Mouse (Mus musculus) ovary, adult 18-20 months (tissue): ENCODE results near the gene Itga2.

Source experiments
- DNase-seq: peaks from one replicate; pipeline ENCODE4 v3.0.0; 2022; ENCODE audit warnings: low spot score, mixed read lengths

Gene Itga2

DNA sequence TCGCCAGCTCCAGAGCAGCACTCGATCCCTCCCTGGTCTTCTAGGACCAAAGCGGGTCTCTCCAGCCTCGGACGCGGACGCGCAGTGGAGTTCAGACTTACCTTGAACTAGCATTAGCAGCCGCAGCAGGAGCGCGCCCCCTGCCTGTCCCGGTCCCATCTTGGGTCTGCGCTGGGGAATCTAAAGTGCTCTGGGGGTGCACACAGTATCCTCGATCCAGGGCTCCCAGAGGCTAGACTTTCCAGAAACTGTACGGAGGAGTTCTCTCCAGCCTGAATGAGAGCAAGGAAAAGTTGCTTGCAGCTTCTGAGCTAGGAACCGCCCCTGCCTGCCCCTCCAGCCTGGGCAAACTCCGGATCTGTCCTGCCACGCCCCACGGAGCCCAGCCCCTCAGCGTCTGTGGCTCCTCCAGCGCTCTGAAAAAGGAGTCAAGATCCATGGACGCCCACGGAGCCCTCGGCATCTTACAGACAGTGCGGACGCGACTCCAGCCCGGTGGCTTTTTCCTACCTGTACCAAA lies at the start of gene Itga2:
TSS of gene Itga2 (minus strand) at position 326 of the 520 bp plus-strand sequence.
- peak; percentile 49 for DNase-seq

DNA sequence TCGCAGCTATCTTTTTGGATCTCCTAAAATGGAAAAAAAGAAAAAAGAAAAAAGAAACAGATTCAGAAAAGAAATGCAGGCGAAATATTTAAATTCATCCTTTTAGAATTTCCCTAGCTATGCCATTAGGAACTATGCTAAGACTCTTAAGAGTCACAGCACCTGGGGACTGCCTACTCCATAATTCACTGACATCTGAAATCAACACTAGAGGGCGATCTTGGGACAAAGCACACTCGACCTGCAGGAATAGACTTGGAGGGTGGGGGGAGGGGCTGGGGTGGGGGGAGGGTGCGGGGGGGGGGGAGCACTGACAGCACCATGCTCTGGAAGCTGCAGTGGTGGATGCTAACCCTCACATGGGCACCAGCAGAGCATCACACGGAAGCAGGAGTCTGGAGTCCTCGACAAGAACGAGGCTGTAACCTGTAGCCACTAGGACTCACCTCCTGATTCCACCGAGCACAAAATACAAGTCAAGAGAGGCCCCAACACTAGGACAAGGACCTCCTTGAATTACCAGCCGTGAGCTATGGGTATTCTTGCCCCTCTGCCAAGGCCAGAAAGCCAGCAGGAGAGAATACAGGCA lies 49.0 kb upstream of the Itga2 start:
- no peak for DNase-seq

DNA sequence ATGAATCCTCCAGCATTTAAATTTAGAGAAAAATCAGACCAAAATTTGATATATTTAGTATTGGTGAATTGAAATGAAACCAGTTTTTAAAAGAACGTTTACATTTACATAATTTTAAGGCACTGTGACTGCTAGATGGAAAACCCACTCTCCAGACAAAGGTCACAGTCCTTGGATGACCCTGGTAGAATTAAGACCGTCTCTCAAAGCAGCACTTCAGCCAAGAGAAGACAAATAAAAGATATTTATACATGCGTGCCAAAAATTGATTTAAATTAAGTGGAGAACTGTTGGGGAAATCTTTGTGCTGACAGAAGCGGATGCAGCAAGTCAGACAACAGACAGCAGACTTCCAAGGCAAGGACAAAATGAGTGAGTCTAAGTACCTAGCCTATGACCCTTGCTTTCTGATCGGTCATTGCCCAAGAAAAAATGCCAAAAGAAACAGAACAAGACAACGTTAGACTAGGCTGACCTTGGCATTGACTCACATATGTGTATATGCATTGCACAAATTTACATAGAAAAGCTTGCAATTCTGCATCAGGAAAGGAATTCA lies 42.7 kb upstream of the Itga2 start:
- DNase-seq, result no peak

DNA sequence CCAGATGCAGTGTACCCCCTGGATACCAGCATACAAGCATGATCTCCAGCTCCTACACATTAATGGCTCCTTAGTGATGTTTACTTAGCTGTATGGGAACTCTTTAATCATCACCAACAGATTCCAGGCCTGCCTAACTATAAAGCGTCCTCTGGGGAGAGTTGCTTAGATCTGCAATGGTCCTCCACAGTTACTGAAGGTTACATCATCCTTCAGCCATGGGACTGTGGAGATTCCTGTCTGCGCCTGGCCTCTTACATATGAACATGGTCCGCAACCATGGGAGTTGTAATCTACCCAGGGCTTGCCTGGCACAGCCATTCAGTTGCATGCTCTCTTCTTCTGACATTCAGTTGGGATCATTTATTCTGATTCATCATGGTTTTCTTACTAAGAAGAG lies 40.0 kb upstream of the Itga2 start:
- no peak for DNase-seq

DNA sequence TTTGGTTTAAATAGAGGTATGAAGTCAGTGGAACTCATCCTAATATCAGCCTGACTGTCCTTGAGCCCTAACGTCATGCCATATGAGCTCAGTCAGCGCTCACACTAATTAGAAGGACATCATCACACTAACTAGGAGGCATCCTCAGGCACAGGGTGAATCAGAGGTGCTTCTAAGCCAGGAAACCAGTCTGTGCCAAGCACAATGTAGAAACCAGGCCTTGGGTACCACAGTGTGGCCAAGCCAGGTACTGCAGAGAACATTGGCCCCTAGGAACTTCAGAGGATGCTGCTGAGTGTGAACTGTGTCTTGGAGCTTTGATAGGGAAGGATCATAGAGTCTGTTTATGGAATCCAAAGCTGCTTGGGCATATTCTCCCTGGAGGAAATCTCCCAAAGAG lies 32.3 kb upstream of the Itga2 start:
- peak; percentile 43 for DNase-seq

DNA sequence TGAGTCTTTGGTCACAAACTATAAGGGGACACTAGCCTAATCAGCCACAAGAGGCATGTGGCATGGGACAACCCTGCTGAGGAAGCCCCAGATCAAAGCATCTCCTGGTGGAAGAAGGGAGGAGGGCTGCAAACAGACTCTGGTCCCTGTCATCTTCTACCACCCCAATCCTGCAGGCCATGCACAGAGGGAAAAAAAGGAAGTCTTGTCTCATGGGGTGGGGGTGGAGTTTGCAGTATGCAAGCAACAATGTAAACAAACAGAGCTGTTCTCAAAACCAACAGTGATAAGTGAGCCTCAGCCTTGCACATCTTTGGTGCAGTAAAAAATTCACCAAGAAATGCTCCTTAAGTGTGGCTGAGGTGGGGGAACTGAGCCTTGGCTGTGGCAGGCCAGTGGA lies 22.6 kb upstream of the Itga2 start:
- no peak for DNase-seq

DNA sequence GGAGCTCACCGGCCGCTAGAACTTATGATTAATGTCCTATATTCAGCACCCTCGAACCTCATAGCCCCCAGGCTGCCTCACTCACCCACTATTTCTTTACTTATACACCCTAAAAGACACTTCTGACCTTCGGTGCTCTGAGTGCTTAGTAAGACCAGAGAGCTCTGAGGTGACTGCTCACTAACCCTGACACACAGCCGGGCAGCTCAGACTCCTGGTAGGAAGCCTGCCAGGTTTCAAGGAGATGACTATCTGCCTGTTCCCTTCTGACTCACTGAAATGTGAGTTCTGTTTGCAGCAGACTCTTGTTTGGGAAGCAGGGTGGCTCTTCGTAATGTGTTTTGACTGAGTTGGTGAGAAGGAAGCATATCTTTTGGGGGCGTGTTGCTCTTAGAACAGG lies 1.6 kb upstream of the Itga2 start:
- peak; percentile 39 for DNase-seq

DNA sequence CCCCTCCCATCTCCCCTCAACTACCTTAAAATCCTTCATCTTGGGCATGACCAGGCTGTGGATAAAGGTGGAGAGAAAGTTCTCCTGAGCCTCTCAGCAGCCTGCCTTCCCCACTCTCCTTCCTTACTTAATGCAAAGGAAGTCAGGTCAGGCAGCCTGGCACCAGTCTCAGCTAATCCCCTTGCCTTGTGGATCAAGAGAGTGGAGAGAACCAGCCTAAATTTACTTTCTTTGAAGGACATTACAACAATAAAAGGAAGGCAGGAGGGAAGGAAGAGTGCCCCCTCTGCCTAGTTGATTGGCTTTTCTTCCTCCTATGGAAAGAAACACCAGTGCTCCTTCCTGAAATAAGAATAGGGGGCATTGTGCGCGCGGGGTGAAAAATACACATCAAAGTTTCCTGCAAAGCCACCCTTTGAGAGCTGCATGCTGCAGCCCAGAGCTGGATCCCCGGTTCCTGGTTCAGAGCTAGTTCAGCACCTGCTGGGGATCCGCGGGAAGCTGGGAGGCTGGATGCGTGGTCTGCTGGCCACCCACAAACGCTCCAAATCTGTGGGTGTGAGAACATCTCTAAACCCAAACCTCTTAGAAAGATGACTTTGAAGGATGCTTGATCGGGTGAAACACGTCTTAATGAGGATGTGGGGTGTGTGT lies 777 bp downstream of the Itga2 start:
- no peak for DNase-seq

DNA sequence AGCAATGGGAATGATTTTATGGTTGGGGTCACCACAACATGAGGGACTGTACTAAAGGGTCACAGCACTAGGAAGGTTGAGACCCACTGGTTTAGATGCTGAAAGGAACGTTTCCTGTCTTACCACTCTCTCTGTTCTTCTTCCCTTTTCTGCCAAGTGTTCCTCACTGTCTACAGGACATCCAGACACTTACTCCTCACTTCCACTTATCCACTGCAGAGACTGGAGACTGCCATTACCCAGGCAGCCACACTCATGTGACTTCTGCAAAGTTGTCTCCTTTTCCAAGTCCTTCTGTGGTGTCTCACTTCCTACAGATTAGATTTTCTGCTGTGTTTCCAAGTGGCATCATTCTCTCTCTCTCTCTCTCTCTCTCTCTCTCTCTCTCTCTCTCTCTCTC lies 7.1 kb downstream of the Itga2 start:
- DNase-seq, result no peak

DNA sequence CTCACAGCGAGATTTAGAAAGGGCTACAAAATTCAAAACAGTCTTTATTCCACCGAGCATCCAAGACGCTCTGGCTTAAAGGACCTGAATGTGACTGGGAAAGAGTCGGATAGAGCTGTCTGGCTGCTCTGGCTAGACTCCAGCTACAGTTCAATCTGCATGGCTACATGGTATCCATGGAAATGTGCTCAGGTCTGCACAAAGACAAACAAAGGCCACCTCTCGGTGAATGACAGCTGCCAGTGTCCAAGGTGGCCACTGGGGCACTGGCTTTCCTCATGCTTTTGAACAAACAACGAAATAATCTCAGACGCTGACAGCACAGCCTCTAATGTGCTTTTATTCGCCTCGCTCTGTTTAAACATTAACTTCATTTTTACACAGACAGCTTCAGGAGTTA lies 8.6 kb downstream of the Itga2 start:
- no peak for DNase-seq

DNA sequence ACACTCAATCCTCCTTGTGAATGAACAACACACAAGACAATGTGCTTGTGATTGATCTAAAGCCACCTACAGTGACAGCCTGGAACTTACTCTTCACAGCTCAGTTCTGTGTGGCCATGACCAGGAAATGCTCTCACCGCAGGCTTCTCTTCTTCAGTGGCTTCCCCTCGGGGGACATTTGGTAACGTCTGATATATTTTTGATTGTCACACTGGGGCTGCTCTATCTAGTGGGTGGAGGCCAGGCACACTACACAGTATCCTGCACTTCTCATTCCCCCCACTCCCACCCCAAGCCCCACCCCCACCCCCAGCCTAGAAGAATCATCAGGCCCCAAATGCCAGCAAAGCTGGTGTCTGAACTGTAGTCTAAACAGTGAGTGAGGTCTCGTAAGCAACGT lies 16.1 kb downstream of the Itga2 start:
- no peak for DNase-seq

DNA sequence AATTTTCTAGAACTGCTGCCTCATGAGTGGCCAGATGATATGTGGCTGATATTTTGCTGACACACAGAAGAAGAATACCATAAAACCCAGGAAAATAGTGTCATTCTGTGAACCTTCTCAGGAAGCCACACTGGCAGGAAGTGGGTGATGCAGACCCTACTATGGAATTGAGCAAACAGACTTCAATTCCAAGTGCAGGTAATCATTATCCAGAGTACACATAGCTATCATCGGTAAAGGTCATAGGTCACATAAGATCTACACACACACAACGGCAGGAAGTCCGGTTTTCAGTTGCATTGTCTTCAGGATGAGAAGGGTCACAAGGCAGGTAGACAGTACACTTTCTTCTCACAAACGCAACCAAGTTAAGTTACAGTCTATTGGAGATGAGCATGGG lies 16.9 kb downstream of the Itga2 start:
- no peak for DNase-seq

DNA sequence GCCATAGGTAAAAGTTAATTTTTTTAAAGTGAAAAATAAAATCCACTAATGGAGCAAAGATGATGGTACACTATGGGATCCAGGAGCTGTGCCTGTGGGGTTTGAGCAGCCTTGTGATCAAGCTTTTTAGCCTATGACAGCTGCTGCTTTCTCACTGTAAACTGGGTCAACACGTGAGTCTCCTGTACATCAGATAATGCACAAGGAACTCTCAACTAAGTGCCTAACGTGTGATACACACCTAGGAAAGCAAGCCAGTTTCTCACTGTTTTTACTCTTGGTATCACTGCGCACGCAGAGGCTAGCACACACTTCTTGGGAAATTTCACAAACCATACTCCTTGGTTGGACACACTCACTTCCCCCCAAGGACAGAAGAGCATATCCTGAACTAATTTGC lies 17.3 kb downstream of the Itga2 start:
- DNase-seq, result no peak

DNA sequence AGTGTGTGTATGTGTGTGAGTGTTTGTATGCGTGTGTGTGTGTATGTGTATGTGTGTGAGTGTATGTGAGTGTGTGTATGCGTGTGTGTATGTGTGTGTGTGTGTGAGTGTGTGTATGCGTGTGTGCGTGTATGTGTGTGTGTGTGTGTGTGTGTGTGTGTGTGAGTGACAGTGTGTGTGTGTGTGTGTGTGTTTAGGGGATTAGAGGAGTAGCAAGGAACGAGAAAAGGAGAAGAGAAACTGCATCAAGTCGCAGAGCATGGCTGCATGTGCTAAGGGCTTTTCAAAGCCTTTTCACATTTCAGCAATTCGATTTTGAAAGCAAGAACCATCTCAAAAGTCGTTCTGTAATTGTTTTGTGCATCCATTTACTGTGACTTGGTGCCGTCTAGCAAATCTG lies 21.3 kb downstream of the Itga2 start:
- no peak for DNase-seq

DNA sequence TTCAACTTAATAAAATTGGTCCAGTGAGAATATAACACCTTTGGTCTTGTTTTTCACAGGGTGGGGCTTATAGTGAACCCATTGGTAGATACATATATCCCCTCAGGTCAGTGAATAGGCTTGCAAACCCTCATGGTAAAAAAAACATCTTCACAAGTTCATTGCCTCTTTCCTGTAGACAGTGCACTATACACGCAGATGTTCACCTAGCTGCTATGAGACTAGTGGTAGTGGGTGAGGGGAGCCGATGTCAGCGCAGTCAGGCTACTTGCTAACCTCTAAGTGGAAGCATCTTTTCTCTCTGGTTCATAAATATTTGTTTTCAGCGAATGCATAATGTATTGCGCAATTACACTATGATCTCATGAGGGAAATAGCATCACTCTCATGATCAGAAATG lies 22.4 kb downstream of the Itga2 start:
- no peak for DNase-seq

DNA sequence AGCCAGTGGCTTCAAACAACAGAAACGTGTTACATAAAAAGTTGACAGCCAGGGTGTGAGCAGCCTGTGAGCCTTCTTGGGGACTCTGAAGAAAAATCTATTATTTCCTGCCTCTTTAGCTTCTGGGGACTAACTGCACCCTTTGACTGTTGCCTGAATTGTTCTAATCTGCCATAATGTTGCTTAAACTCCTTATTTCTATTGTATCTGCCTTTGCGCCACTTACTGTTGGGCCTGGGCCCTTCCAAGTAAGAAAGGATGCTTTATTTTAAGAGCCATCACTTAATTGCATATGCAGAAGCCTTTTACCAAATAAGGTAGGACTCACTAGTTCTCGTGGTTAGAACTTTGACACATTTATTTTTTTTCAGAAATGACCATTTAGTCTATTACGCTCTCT lies 24.0 kb downstream of the Itga2 start:
- DNase-seq, result no peak

DNA sequence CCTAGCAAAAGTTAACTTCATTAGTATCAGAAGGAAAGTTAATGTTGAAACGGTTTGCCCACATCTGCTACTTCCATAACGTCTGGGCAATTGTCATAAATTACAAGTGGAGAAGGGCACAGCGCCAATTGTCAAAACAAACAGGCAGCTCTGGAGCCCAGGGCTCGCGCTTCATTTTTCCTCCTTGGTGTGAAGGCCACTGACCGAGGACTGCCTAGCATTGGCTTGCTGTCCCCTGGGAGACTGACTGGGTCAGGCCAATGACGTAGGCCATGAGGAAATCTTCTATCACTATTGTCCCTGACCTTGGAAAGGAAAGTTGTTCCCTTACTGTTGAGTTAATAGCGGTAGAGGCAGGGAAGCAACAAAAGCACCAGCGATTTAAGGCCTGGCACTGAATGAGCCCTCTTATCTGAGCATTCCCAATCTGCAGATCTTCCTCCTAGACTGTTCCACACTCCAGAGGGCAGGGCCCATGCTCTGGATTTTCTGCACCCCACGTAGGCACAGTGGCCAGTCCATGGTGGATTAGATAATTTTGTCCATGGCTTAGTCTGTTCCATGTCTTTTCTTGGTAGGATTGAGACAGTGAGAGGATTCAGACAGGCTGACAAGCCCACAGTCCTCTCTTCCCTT lies 35.0 kb downstream of the Itga2 start:
- DNase-seq, result peak; percentile 71

DNA sequence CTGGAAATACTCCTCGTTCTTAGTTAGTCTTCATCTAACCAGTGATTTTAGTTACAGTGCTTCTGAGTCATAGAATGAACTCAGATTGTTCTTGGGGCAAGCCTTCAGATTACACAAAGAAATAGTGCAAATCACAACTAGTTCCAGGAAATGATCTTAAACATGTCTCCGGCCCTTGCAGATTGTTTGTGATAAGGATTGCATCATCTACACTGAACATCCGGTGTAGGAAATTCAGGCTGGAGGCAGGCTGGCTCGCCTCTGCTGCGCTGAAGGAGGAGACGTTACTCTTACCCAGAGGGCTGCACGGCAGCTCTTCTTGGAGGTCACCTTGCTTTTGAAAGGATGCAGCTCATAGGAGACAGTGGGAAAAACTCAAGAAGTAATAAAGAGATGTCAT lies 36.0 kb downstream of the Itga2 start:
- no peak for DNase-seq

DNA sequence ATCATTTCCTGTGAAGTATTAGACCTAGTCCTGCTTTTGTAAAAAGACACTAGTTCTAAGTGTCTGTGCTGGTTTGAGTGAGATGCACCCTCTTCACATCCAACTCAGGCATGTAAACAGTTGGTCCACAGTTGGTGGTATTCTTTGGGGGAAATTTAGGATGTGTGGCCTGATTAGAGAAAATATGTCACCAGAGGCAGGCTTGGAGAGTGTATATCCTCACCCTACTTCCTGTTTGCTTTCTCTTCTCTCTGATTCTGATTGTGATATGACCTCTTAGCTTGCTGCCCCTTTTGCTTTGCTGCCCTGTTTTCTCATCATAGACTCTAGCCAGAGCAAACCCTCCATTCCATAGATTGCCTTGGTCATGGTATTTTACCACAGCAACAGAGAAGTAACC lies 37.2 kb downstream of the Itga2 start:
- no peak for DNase-seq

DNA sequence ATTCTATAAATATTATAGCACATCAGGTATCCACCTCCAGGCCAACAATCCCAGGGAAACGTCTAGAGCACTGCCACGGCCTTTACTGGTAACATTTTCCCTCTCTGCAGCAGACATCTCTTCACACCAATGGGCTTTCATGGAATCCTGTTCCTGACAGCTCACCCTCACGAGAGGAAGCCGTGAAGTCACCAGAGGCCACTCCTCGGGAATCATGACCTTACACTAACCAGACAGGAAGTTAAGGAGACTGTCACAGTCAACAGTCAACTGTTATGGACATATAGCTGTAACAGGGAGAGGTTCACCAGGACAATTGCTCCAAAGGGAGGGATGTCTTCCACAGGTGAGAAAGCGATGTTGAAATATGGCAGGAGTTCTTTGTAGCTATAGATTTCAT lies 40.2 kb downstream of the Itga2 start:
- no peak for DNase-seq

DNA sequence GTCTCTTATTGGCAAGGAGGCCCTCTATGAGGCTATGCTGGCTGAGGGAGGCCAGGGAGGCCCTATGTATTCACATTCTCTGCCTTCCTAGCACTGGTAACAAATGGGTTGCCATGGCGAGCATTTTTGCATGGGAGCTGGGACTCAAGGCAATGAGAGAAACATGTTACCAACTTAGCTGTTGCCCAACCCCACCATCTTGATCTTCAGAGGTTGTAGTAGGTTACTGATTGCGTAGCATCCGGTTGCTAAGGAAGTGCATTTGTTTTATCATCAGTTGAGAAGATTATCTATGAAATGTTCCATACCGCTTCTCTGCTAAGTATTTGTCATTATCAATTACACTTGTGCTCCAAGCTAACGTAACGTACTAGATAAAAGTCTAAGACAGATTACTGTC lies 44.2 kb downstream of the Itga2 start:
- DNase-seq, result no peak

DNA sequence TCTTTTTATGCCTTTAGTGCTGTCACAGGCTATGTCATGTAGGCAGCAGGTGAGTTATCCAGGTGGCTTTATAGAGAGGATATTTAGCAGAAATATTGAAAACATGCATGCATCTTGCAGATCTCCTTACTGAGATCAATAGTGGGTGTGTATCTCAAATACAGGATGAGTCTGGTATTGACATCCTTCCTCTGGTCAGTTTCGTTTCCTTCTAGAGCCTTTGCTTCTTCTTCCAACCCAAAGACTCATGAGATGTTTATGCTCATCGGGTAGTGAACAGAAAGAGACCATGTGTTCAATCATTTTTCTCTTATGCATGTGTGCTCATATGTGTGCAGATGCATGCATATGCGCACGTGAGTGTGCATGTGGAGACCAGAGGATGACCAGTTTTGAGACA lies 44.6 kb downstream of the Itga2 start:
- DNase-seq, result no peak

DNA sequence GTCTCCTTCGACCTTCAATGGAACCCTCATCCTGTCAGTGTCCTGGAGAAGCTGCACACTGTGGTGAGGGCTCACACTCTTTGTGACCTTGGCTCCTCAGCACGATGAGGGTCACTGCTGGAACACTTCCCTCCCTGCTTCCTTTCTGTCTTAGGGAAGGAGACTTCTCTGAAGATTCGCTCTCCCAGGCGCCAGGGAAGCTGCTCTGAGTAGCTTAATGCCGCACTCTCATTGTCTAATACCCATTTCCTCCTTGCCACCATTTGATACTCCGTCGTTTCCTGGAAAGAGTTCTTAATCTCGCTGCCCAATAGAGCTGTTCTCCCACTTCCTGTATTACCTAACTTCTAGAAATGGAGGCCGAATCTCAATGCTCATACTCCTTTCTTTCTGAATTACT lies 46.7 kb downstream of the Itga2 start:
- peak; percentile 2 for DNase-seq
